Mouse (Mus musculus) bone marrow, adult 2 months (tissue): ENCODE results near the gene Atn1.

ENCODE experiments used
- CTCF ChIP-seq: fragments of 200-500 bp; IDR thresholded peaks from 2 replicates; pipeline ENCODE4 v1.5.1; 2011; ENCODE audit warnings: low read length, control low read depth; ENCODE audit not compliant: control insufficient read depth, insufficient read depth
- POLR2A ChIP-seq: fragments of 200-500 bp; IDR thresholded peaks from 2 replicates; pipeline ENCODE4 v1.6.1; 2011; ENCODE audit warnings: low read depth, mild to moderate bottlenecking, control low read depth, low read length, borderline replicate concordance; ENCODE audit not compliant: control insufficient read depth

DNA sequence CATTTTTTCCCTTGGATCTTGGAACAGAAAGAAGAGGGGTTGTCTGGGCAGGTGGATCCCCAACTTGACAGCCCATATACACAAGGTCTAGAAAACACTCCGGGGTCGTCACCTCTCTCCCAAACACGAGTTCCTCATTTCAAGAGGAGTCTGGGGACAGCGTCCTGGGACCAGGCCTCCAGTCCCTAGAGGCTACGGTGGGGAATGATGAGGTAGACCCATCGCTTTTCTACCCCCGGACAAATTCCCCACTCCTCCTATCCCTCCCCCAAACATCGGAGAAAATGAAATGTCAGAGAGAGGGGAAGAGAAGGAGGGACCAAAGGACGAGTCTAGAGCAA is 12.3 kb upstream of the Atn1 start:
- TF ChIP-seq POLR2A (no peak), CTCF (no peak)
